Mouse (Mus musculus) adrenal gland, adult 8-10 months (tissue): ENCODE measurements at regions not wholly inside any gene's neighbourhood (a gene's known extent, or its start where the extent isn't known, plus 50 kb on each side); places are given as distances from the start of the nearest gene placed in this dataset.

Source experiments
- DNase-seq: peaks from one replicate; pipeline ENCODE4 v3.0.0; 2022

GRCm38 (mm10) chr4:12837097-12837426, 665.2 kb upstream of the Fam92a start:
- no peak for DNase-seq

GRCm38 (mm10) chr4:12836326-12837096, 664.7 kb upstream of the Fam92a start:
- no peak for DNase-seq

- no peak for DNase-seq
Observed at GRCm38 (mm10) chr4:12826419-12826818, 654.6 kb upstream of the Fam92a start.

- no peak for DNase-seq
Observed at GRCm38 (mm10) chr4:12814251-12814650, 642.4 kb upstream of the Fam92a start.

- no peak for DNase-seq
Observed at GRCm38 (mm10) chr4:12801186-12801585, 629.4 kb upstream of the Fam92a start.

GRCm38 (mm10) chr4:12799564-12799963, 627.7 kb upstream of the Fam92a start:
- no peak for DNase-seq

GRCm38 (mm10) chr4:12792764-12793422, 621.1 kb upstream of the Fam92a start:
- DNase-seq: no peak

GRCm38 (mm10) chr4:12791786-12792674, 620.2 kb upstream of the Fam92a start:
- no peak for DNase-seq

GRCm38 (mm10) chr4:12785840-12786239, 614.0 kb upstream of the Fam92a start:
- no peak for DNase-seq

- DNase-seq: no peak
Observed at GRCm38 (mm10) chr4:12784479-12784878, 612.7 kb upstream of the Fam92a start.

- no peak for DNase-seq
Observed at GRCm38 (mm10) chr4:12784068-12784467, 612.3 kb upstream of the Fam92a start.

GRCm38 (mm10) chr4:12781969-12782904, 610.4 kb upstream of the Fam92a start:
- DNase-seq: no peak

GRCm38 (mm10) chr4:12780254-12780653, 608.4 kb upstream of the Fam92a start:
- DNase-seq: no peak

- no peak for DNase-seq
Observed at GRCm38 (mm10) chr4:12779211-12779610, 607.4 kb upstream of the Fam92a start.

GRCm38 (mm10) chr4:12778163-12778562, 606.3 kb upstream of the Fam92a start:
- no peak for DNase-seq

GRCm38 (mm10) chr4:12776217-12776578, 604.4 kb upstream of the Fam92a start:
- no peak for DNase-seq

- DNase-seq: no peak
Observed at GRCm38 (mm10) chr4:12775524-12776216, 603.9 kb upstream of the Fam92a start.

- no peak for DNase-seq
Observed at GRCm38 (mm10) chr4:12775090-12775489, 603.3 kb upstream of the Fam92a start.

- no peak for DNase-seq
Observed at GRCm38 (mm10) chr4:12774671-12775070, 602.9 kb upstream of the Fam92a start.

GRCm38 (mm10) chr4:12773201-12773600, 601.4 kb upstream of the Fam92a start:
- DNase-seq: no peak

- no peak for DNase-seq
Observed at GRCm38 (mm10) chr4:12770131-12770780, 598.4 kb upstream of the Fam92a start.
